Mouse (Mus musculus) mouse embryonic stem cell (cell line): ENCODE results near the gene Zfr2.
"Not testable (repeated sequence)": the region's sequence is repeated elsewhere in the genome, so short reads cannot be mapped to it uniquely, and the experiment has no call there.

Experiments used
- in situ Hi-C, 2 experiments: fragments of 300-500 bp; cut with MboI; formaldehyde crosslinking; loops; 1 replicate in 1 of 2; 3 replicates in 1 of 2; pipeline ENCODE4 v1.14.3; 2019 to 2020; ENCODE audit warnings: low sequenced_read_pairs in 2 of 2, low pct_unique_long_range_greater_than_20kb in 1 of 2, mixed read lengths in 1 of 2; ENCODE audit not compliant: unreplicated experiment in 1 of 2

Gene Zfr2

GRCm38 (mm10) chr10:81200605-81201287 is 32.2 kb upstream of the Zfr2 start:
- in situ Hi-C loops = loop anchor here (10.0 kb wide), 2 partner anchors 144 to 334 kb away; partner anchors contain the start of gene Gipc3 (in 1 of the 2)

GRCm38 (mm10) chr10:81201807-81202758 is 30.9 kb upstream of the Zfr2 start, which contains the start of gene Nmrk2:
Gene Nmrk2, minus strand, starts transcription at chr10:81202051.
- in situ Hi-C loops = loop anchor here (10.0 kb wide), 2 partner anchors 143 to 333 kb away; partner anchors contain the start of gene Gipc3 (in 1 of the 2)

- in situ Hi-C loops = loop anchor here (10.0 kb wide), 2 partner anchors 142 to 332 kb away; partner anchors contain the start of gene Gipc3 (in 1 of the 2)
These were observed 29.8 kb upstream of the Zfr2 start for GRCm38 (mm10) chr10:81202978-81203720.

GRCm38 (mm10) chr10:81204137-81204536 is 28.8 kb upstream of the Zfr2 start:
- in situ Hi-C loops = loop anchor here (10.0 kb wide), 2 partner anchors 141 to 331 kb away; partner anchors contain the start of gene Gipc3 (in 1 of the 2)

- in situ Hi-C loops = no loop called here
These were observed 22.8 kb upstream of the Zfr2 start for GRCm38 (mm10) chr10:81210154-81210553.

DNA sequence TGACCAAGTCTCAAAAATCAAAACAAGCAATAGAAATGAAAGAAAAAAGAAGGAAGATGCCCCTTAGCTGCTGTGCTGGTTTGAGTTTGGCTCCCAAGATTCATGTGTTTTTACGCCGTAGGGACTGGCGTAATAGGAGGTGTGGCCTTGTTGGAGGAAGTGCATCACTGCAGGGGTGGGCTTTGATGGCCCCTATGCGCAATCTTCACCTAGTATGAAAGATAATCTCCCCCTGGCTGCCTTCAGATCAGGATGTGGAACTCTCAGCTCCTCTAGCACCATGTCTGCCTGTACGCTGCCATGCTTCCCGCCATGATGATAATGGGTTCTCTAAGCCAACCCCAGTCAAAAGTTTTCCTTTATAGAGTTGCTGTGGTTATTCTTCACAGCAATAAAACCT is 16.7 kb upstream of the Zfr2 start:
- in situ Hi-C loops = no loop called here

DNA sequence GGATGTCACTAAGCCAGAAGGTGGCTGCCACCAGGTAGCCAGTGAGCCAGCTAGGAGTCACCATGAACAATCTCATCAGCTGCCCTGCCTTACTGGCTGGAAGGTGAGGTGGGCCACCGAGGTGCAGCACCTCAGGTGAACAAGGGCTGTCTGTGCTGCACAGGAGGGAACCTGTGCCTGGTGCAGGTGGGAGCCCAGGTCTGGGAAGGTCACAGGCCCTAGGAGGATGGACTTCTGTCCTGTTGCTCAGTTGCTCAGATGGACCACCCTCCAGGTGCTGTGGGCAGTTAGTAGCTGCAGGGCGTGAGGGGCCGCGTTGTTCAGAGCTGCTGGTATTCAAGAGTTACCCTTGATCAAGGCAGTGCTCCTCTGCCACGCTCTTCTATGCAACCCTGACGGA is 16.1 kb upstream of the Zfr2 start:
- in situ Hi-C loops = no loop called here

GRCm38 (mm10) chr10:81217267-81217666 is 15.7 kb upstream of the Zfr2 start:
- in situ Hi-C loops = not testable (repeated sequence)

GRCm38 (mm10) chr10:81217964-81218363 is 15.0 kb upstream of the Zfr2 start:
- in situ Hi-C loops = no loop called here

DNA sequence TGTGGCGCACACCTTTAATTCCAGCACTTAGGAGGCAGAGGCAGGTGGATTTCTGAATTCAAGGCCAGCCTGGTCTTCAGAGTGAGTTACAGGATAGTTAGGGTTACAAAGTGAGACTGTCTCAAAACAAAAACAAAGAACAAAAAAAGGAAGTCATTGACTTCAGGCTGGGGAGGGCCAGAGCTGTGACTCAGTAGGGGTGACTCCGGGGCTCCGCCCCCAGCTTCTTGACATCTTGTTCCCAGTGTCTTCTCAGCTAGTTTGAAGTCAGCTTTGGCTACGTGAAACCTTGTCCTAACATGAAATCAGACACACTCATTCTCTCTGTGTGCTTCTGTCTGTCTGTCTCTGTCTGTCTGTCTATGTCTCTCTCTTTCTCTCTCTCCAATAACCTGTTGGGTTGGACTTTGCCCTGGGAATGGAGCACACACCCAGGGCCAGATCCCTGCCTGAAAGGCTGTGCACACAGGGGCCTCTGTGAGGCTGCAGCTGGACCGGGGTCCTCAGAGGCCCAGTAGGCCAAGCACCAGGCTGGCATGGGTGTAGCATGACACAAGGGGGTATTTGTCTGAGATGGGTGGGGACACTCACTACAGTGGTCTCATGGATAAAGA is 11.4 kb upstream of the Zfr2 start:
- in situ Hi-C loops = no loop called here

DNA sequence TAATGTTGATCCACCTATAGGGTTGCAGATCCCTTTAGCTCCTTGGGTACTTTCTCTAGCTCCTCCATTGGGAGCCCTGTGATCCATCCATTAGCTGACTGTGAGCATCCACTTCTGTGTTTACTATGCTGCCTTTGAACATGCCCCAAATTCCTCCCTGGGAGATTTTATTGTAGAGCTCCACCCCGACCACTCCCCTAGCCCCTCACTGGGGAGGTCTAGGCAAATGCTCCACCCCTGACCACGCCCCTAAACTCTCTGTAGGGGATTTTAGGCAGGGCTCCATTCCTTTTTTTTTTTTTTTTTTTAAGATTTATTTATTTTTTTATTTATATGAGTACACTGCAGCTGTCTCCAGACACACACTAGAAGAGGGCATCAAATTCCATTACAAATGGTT is 9.2 kb upstream of the Zfr2 start:
- in situ Hi-C loops = not testable (repeated sequence)

GRCm38 (mm10) chr10:81229735-81230437 is 3.1 kb upstream of the Zfr2 start:
- in situ Hi-C loops = no loop called here

DNA sequence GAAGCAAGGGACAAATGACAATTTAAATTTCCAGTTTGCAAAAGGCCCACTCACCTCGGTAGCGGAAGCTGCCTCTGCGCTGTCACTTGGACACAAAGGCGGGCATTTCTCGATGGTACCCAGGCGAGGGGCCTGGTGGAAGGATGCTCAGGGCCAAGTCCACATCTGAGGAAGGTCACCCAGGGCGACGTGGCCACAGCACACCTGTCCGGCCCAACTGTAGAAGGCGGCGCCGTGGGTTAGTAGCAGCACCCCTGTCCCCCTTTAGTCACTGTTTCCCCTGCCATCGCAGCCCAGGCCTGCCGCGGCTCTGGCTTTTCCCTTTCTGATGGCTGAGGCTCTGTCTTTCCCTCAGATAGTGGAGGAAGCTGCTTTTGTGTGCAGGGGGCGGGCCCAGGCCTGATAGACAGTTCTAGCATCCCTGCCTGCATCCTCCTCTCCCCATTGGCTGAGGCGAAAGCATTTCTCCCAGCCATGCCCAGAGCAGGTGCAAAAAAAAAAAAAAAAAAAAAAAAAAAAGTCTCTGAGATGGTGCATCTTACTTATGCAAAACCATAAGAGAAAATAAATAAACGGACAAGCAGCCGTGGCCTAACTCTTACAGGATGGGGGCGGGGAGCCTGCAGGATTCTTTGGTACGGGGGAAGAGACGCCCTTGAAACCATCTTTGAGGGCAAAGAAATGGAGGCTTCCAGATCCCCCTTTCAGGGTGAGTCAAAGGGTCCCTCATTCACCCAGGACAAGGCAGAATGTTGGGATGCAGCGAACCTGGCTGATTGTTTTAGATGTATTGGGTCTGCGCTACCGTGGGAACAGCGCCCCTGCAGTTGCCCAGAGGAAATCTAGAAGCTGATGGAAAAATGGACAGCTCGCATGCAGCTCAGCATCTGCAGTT is 2.3 kb upstream of the Zfr2 start, which contains the start of gene Atcay:
TSS of gene Atcay (minus strand) at position 396 of the 895 bp plus-strand sequence.
- in situ Hi-C loops = no loop called here

DNA sequence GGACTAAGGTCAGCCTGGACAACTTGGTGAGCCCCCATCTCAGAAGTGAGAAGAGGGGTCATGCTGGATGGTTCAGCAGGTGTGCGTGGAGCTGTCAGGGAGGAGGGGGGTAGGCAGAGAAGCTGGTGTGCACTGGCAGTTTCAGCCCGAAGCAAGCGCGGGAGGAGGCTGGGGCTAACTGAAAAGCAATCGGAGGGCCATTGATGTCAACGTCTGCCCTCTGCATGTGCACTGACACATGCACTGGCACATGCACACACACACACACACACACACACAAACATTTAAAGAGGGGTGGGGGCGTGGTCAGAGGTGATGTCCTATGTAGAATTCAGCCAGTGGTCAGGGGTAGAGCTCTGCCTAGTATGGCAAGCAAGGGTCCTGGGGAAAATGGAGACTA is 1.5 kb upstream of the Zfr2 start:
- in situ Hi-C loops = no loop called here

DNA sequence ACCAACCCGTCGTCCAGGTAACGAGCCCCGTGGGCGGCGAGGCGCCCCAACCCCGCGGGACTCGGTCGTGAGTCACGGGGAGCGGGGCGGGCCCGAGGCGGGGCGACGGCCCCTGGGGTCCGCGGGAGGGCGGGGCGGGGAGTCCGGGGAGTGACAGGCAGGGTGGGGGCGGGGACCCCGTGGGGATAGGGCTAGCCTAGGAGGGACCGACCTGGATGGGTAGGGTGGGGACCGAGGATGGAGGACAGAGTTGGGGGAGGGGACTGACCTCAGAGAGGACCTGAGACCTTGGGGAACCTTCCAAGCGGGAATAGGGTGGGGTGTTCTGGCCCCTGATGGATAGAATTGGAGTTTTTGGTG is 251 bp downstream of the Zfr2 start:
- in situ Hi-C loops = no loop called here

DNA sequence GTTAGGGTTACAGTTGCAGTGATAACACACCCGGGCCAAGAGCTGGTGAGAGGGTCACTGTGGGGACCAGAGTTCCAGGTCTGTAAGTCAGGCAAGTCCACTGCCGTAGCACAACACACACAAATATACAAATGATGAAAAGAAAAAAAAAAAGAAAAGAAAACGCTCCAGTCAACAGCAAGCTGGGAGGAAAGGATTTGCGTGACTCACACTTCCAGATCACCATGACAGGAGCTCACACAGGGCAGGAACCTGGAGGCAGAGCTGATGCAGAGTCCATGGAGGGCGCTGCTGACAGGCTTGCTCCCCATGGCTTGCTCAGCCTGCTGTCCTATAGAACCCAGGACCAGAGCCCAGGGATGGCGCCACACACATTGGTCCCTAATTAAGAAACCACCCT is 1.3 kb downstream of the Zfr2 start:
- in situ Hi-C loops = no loop called here
